Mouse (Mus musculus): ENCODE measurements around the gene Vwa3a. TPM values are rescaled to one million over a fixed set of nuclear protein-coding genes. Genes with fewer than 3 reads are reported as not detected.

Gene Vwa3a
- polyA plus RNA-seq, 1 experiment from 2014 or later = 1.0 TPM

GRCm38 (mm10) chr7:120835449-120836359 lies 96.6 kb downstream of the Vwa3a start:
- H3K9me3 ChIP-seq (ENCODE audit: control insufficient read depth, low read length) = no peaks in the 10 kb centered on the region
- H3K4me1 ChIP-seq (ENCODE audit: control insufficient read depth, insufficient read depth, low read length) = no peaks in the 10 kb centered on the region
- H3K4me3 ChIP-seq (ENCODE audit: low read depth, low read length) = peak overlapping the region; percentile 67
- peak overlapping the region; percentile 59 for H3K4me2 ChIP-seq (ENCODE audit: low read depth, low read length)
- peak overlapping the region; percentile 46; the same call in 1 of the 2 replicates for H3K27ac ChIP-seq (replicated peaks; ENCODE audit: low read depth, low read length)
- no peaks in the 10 kb centered on the region for H3K27me3 ChIP-seq (replicated peaks; ENCODE audit: control insufficient read depth, insufficient read depth, low read length)
- peak overlapping the region; percentile 68 for H3K9ac ChIP-seq (ENCODE audit: low read depth, low read length)
- no peaks in the 10 kb centered on the region for H3K36me3 ChIP-seq (ENCODE audit: control insufficient read depth, insufficient read depth, low read length)
- ATAC-seq (ENCODE audit: low read depth) (peak; percentile 88), DNase-seq (ENCODE audit: low spot score) (peak; percentile 94)
- under 1% methylated on average over 35 of the region's 41 CpGs for WGBS

- peak overlapping the region; percentile 46; the same call in 1 of the 2 replicates for H3K27ac ChIP-seq (replicated peaks; ENCODE audit: low read depth, low read length)
- ATAC-seq (ENCODE audit: low read depth) (no peak), DNase-seq (ENCODE audit: low spot score) (peak; percentile 33)
- H3K4me1 ChIP-seq (ENCODE audit: control insufficient read depth, insufficient read depth, low read length) = no peaks in the 10 kb centered on the region
- no peaks in the 10 kb centered on the region for H3K36me3 ChIP-seq (ENCODE audit: control insufficient read depth, insufficient read depth, low read length)
- peak overlapping the region; percentile 68 for H3K9ac ChIP-seq (ENCODE audit: low read depth, low read length)
- H3K9me3 ChIP-seq (ENCODE audit: control insufficient read depth, low read length) = no peaks in the 10 kb centered on the region
- H3K27me3 ChIP-seq (replicated peaks; ENCODE audit: control insufficient read depth, insufficient read depth, low read length) = no peaks in the 10 kb centered on the region
- WGBS = 4% methylated on average over 12 of the region's 12 CpGs
- H3K4me2 ChIP-seq (ENCODE audit: low read depth, low read length) = peak overlapping the region; percentile 59
- H3K4me3 ChIP-seq (ENCODE audit: low read depth, low read length) = peak overlapping the region; percentile 67
These were observed 97.2 kb downstream of the Vwa3a start for GRCm38 (mm10) chr7:120836361-120836760.

GRCm38 (mm10) chr7:120838436-120839160 lies 99.5 kb downstream of the Vwa3a start:
- ATAC-seq (ENCODE audit: low read depth) (no peak), DNase-seq (ENCODE audit: low spot score) (no peak)
- Histone ChIP-seq H3K4me1 (ENCODE audit: control insufficient read depth, insufficient read depth, low read length) (no peaks in the 10 kb centered on the region), H3K4me3 (ENCODE audit: low read depth, low read length) (no peak overlapping the region), H3K27ac (replicated peaks; ENCODE audit: low read depth, low read length) (no peak overlapping the region), H3K9ac (ENCODE audit: low read depth, low read length) (no peak overlapping the region), H3K9me3 (ENCODE audit: control insufficient read depth, low read length) (no peaks in the 10 kb centered on the region), H3K4me2 (ENCODE audit: low read depth, low read length) (no peak overlapping the region), H3K36me3 (ENCODE audit: control insufficient read depth, insufficient read depth, low read length) (no peaks in the 10 kb centered on the region), H3K27me3 (replicated peaks; ENCODE audit: control insufficient read depth, insufficient read depth, low read length) (no peaks in the 10 kb centered on the region)
- 64% methylated on average over 5 of the region's 5 CpGs for WGBS

- DNase-seq (ENCODE audit: low spot score) = no peak
- Histone ChIP-seq H3K27me3 (replicated peaks; ENCODE audit: control insufficient read depth, insufficient read depth, low read length) (no peaks in the 10 kb centered on the region), H3K4me1 (ENCODE audit: control insufficient read depth, insufficient read depth, low read length) (peaks cover 7% of the 10 kb centered on the region), H3K36me3 (ENCODE audit: control insufficient read depth, insufficient read depth, low read length) (no peaks in the 10 kb centered on the region), H3K9ac (ENCODE audit: low read depth, low read length) (no peak overlapping the region), H3K4me2 (ENCODE audit: low read depth, low read length) (no peak overlapping the region), H3K4me3 (ENCODE audit: low read depth, low read length) (no peak overlapping the region), H3K9me3 (ENCODE audit: control insufficient read depth, low read length) (no peaks in the 10 kb centered on the region), H3K27ac (replicated peaks; ENCODE audit: low read depth, low read length) (no peak overlapping the region)
- 57% methylated on average over 2 of the region's 2 CpGs for WGBS
- no peak for ATAC-seq (ENCODE audit: low read depth)
These were observed 100.7 kb downstream of the Vwa3a start for GRCm38 (mm10) chr7:120839786-120840185.

GRCm38 (mm10) chr7:120842345-120843036 lies 103.4 kb downstream of the Vwa3a start, which contains the start of gene Eef2k:
Gene Eef2k (plus strand): TSS chr7:120842831.
- DNase-seq (ENCODE audit: low spot score) (peak; percentile 95), ATAC-seq (ENCODE audit: low read depth) (peak; percentile 96)
- H3K9ac ChIP-seq (ENCODE audit: low read depth, low read length) = peak within 1 kb of the TSS; percentile 85
- peaks cover 8% of the 10 kb centered on the region for H3K4me1 ChIP-seq (ENCODE audit: control insufficient read depth, insufficient read depth, low read length)
- H3K4me3 ChIP-seq (ENCODE audit: low read depth, low read length) = peak within 1 kb of the TSS; percentile 83
- WGBS = 3% methylated on average over 34 of the region's 35 CpGs
- H3K36me3 ChIP-seq (ENCODE audit: control insufficient read depth, insufficient read depth, low read length) = 0 out of 2 replicates have a peak, but pooled peaks cover 8% of the 10 kb centered on the region
- peak within 1 kb of the TSS; percentile 95 for H3K27ac ChIP-seq (replicated peaks; ENCODE audit: low read depth, low read length)
- no peaks in the 10 kb centered on the region for H3K27me3 ChIP-seq (replicated peaks; ENCODE audit: control insufficient read depth, insufficient read depth, low read length)
- H3K4me2 ChIP-seq (ENCODE audit: low read depth, low read length) = peak within 1 kb of the TSS; percentile 63
- no peaks in the 10 kb centered on the region for H3K9me3 ChIP-seq (ENCODE audit: control insufficient read depth, low read length)

- Histone ChIP-seq H3K27me3 (replicated peaks; ENCODE audit: control insufficient read depth, insufficient read depth, low read length) (no peaks in the 10 kb centered on the region), H3K9me3 (ENCODE audit: control insufficient read depth, low read length) (no peaks in the 10 kb centered on the region), H3K4me1 (ENCODE audit: control insufficient read depth, insufficient read depth, low read length) (peaks cover 8% of the 10 kb centered on the region), H3K27ac (replicated peaks; ENCODE audit: low read depth, low read length) (peak overlapping the region; percentile 95), H3K4me3 (ENCODE audit: low read depth, low read length) (peak overlapping the region; percentile 83), H3K36me3 (ENCODE audit: control insufficient read depth, insufficient read depth, low read length) (0 out of 2 replicates have a peak, but pooled peaks cover 11% of the 10 kb centered on the region), H3K4me2 (ENCODE audit: low read depth, low read length) (peak overlapping the region; percentile 63), H3K9ac (ENCODE audit: low read depth, low read length) (peak overlapping the region; percentile 85)
- ATAC-seq (ENCODE audit: low read depth) (peak; percentile 73), DNase-seq (ENCODE audit: low spot score) (peak; percentile 91)
- WGBS = 0% methylated on average over 40 of the region's 40 CpGs
These were observed 104.0 kb downstream of the Vwa3a start for GRCm38 (mm10) chr7:120843037-120843621.

- Histone ChIP-seq H3K4me3 (ENCODE audit: low read depth, low read length) (peak overlapping the region; percentile 83), H3K4me2 (ENCODE audit: low read depth, low read length) (peak overlapping the region; percentile 63), H3K27me3 (replicated peaks; ENCODE audit: control insufficient read depth, insufficient read depth, low read length) (no peaks in the 10 kb centered on the region), H3K27ac (replicated peaks; ENCODE audit: low read depth, low read length) (peak overlapping the region; percentile 95), H3K9me3 (ENCODE audit: control insufficient read depth, low read length) (no peaks in the 10 kb centered on the region), H3K36me3 (ENCODE audit: control insufficient read depth, insufficient read depth, low read length) (peaks cover 15% of the 10 kb centered on the region; the same call in 1 of the 2 replicates), H3K9ac (ENCODE audit: low read depth, low read length) (peak overlapping the region; percentile 85), H3K4me1 (ENCODE audit: control insufficient read depth, insufficient read depth, low read length) (peaks cover 8% of the 10 kb centered on the region)
- 3% methylated on average over 16 of the region's 16 CpGs for WGBS
- ATAC-seq (ENCODE audit: low read depth) = peak; percentile 2; the same call in 1 of the 2 replicates
- DNase-seq (ENCODE audit: low spot score) = no peak
These were observed 104.8 kb downstream of the Vwa3a start for GRCm38 (mm10) chr7:120843852-120844435.
